Mouse (Mus musculus): ENCODE results near the gene Trip12.

Gene Trip12

GRCm38 (mm10) chr1:84795335-84795734 is 45.0 kb downstream of the Trip12 start:
- no peak for DNase-seq (ENCODE audit: low read depth, low spot score)

DNA sequence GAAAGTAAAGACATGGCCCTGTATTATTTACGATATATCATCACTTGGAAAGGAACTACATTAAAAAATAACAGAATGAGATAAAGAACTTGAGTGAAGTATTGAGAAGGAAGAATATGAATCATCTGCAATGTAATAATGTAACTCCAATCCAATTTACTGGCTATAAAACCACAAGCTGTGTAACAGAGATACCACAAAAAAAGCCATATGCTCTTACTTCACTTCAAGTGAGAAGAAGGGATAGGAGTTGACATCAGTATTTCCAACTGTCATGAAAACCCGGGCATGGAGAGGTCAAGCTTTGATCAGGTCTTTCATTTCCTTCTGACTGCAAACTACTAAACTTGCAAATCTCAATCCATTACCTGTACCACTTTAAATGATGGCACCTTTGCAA is 48.9 kb downstream of the Trip12 start:
- DNase-seq (ENCODE audit: low read depth, low spot score) = no peak

DNA sequence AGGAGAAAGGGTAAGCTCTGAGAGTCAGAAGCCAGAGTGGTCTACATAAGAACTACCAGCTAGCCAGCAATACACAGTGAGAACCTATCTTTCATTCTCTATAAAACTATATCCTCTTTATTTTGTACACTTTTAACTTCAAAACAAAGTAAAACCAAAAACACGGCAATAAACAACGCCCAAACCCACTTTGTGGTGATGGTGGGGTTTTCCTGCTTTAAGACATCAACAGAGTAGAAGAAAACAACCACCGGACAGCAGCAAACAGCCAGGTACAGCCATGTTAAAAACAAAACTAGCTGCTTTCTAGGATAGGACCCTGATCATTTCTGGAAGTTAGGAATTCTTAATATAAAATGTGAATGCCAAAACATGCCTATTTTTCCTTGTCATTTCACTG is 59.7 kb downstream of the Trip12 start:
- DNase-seq (ENCODE audit: low read depth, low spot score) = no peak

DNA sequence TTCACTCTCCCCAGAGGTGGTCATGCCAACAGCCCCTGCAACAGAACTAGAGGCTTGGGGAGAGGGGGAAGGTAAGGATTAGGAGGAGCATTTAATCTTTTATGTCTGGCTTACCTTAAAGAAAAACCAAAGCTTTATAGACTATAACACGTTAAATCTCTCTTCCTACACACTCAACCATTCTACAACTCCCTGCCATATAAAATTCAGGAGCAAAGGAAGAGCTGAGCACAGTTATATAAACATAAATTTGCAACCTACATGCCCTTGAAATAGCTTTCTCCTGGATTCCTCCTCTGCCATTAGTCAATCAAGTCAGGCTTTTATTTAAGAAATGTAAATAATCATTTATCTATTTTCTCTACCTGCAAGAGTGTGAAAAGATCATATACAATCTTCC is 62.9 kb downstream of the Trip12 start:
- DNase-seq (ENCODE audit: low read depth, low spot score) = no peak

GRCm38 (mm10) chr1:84758843-84759242 is 81.5 kb downstream of the Trip12 start:
- no peak for DNase-seq (ENCODE audit: low read depth, low spot score)

GRCm38 (mm10) chr1:84742156-84742555 is 98.2 kb downstream of the Trip12 start:
- DNase-seq (ENCODE audit: low read depth, low spot score) = no peak

- DNase-seq (ENCODE audit: low read depth, low spot score) = no peak
These were observed 100.2 kb downstream of the Trip12 start for GRCm38 (mm10) chr1:84740080-84740479.

GRCm38 (mm10) chr1:84737097-84737496 is 103.2 kb downstream of the Trip12 start:
- no peak for DNase-seq (ENCODE audit: low read depth, low spot score)

DNA sequence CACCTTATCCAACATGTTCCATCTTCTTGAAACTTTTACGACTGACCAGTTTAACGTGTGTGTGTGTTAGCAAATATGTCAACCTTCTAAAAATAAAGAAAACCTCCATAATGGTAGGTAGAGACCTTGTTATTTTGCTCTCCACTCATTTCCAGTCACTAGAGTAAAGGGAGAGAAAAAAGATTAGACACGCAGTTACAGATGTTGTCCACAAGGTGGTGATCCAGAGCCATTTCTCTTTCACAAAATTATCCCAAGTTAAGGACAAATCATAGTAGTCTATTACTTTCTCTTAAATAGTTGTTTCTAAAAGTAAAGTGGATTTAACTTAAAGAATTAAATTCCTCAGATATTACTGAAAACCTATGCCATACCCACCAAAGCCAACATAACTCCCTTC is 106.5 kb downstream of the Trip12 start:
- DNase-seq (ENCODE audit: low read depth, low spot score) = peak; percentile 8

GRCm38 (mm10) chr1:84731763-84732162 is 108.6 kb downstream of the Trip12 start:
- DNase-seq (ENCODE audit: low read depth, low spot score) = no peak

GRCm38 (mm10) chr1:84722841-84723240 is 117.5 kb downstream of the Trip12 start:
- DNase-seq (ENCODE audit: low read depth, low spot score) = no peak

DNA sequence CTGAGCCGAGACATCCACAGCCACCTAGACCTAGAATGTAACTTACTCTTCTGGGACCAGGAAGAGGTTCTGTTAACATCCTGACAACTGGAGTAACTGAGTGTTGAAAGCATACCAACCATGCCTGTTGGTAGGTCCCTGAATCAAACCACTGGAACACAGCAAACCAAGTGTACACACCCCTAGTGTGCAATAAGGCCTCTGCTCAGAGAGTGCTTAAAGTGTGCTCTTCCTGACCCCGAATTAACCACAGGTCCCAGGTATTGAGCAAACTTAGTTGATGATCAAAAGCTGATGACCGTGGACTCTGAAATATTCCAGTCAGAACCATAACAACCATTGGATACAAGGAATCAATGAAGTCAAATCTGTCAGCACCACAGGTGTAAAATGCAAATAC is 117.9 kb downstream of the Trip12 start:
- DNase-seq (ENCODE audit: low read depth, low spot score) = no peak

GRCm38 (mm10) chr1:84721942-84722341 is 118.4 kb downstream of the Trip12 start:
- DNase-seq (ENCODE audit: low read depth, low spot score) = no peak

DNA sequence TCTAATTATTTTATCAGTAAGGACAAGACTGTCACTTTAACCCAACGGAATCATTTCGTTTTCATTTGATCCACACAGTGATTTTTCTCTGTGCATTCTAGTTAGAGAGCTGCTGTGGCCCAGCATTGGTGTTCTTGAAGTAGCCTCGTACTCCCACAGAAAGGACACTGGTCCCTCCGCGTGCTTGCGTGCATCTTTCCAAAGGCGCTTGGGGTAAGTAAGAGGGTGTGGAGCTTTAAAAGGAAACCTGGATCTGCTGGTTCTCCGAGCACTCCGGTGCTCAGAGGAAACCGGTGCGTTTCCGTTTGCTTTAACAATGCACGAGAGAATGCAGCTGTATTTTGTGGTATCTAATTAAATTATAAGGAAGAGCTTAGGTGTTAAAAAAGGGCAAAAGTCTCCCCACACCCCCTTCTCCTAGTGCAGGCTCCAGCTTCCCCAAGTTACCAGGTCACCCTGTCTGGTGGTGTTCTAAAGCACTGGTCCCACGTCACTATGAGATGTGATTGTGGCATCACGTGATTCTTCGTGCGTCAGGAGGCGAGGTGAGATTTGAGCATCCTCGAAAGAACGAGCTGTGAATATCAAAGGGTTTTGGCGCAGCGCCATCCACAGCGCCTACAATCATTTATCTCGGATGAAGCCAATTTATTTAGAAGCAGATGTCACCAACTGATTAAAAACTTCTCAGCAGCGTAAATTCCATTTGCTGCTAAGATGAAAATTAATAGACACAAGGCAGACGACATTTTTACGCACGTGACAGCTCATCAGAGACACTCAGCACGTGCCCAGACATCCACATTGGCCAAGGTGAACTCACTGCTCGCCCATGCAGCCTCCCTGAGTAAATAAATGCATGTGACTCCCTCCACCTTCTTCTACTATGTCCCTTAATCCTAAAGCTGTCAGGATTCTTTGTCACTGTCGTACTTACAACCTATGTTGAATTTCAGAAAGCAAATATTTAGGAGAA is 130.2 kb downstream of the Trip12 start:
- peak; percentile 77 for DNase-seq (ENCODE audit: low read depth, low spot score)

DNA sequence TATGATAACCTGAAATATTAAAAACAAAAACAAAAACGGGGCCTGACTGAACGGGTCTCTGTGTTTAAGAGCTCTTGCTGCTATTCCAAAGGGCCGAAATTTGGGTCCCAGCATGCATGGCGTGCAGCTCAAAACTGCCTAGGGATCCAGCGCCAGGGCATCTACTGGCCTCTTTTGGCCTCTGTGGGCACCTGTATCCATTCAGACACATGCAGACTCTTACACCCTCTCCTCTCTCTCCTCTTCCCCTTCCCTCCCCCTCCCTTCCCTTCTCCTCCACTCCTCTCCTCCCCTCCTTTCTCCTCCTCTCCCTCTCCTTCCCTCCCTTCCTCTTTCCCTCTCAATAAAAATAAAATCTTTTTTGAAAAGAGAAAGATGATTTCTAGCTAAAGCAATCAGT is 130.9 kb downstream of the Trip12 start:
- DNase-seq (ENCODE audit: low read depth, low spot score) = no peak

DNA sequence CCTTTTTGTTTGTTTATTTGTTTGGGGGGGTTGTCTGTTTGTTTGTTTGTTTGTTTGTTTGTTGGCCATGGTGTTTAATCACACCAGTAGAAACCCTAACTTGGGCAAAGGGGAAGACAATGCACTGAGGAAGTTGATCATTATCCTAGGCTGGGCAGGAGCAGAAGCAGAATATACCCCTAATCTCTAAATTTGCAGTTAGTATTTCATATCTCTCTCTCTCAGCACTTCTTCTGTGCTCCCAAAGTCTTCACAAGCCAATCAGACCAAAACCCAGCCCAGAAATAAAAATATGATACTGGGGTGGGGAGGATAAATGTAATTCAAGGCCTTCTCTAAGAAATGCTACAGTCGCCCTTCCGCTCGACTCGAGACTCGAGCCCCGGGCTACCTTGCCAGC is 140.1 kb downstream of the Trip12 start:
- DNase-seq (ENCODE audit: low read depth, low spot score) = no peak

DNA sequence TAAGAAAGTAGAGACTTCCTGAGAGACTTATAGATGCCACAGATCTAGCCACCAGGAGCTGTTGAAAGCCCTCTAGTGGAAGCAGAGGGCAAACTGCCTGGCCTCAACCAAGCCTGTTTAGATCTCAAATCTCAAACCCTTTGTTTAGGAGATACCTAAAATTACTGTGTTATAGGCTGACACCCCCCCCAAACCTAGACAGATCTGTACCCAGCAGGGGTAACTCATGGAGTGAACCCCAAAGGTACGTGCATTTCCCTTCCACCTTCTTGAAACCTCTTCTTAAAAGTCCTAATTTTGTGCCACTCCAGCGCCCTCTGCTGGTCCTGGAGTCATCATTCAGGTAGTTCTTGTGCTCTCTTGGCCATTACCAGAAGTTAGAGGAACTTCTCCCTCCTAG is 143.2 kb downstream of the Trip12 start:
- DNase-seq (ENCODE audit: low read depth, low spot score) = no peak

DNA sequence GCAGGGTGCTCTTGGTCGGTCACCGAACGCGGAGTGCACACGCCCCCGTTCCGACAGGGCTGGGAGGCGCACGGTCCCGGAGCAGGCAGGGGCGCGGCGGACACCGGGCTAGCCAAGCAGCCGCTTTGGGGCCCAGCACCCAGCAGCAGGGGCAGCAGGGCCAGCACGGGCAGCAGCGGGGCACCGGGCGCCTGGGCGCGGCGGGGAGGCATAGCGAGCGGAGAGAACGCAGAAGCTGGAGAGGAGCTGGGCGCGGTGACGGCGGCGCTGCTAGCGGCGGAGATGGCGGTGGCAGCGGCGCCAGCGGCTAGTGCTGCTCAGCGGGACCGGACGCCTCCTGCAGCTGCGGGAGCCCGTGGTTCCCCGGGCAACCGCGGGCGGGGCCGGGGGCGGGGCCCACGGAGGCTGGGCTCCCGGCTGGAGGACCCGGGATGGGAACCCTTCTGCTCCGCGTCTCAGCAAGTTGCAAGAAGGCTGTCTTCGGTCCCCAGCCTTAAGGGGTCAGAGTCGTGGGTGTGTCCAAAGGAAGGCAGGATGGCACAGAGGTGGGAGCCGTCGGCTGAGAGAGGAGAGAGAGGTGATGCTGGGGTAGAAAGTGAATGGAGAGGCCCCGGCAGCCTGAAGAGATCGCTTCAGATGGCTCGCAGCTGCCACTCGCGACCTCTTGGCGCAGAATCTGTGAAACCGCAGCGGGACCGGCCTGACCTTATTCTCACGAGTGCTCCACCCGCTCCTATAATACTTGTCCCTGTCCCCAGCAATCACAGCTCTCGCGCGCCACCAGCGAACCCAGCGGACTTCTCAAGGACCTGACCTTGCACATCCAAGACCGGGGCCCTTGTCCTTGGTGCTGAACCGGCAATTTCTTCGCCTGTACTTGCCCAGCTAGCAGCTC is 144.6 kb downstream of the Trip12 start, which contains the start of gene Dner:
Gene Dner (minus strand): TSS at position 705 of the 895 bp plus-strand sequence.
- DNase-seq (ENCODE audit: low read depth, low spot score) = no peak

- DNase-seq (ENCODE audit: low read depth, low spot score) = no peak
These were observed 145.4 kb downstream of the Trip12 start for GRCm38 (mm10) chr1:84694688-84695474.

DNA sequence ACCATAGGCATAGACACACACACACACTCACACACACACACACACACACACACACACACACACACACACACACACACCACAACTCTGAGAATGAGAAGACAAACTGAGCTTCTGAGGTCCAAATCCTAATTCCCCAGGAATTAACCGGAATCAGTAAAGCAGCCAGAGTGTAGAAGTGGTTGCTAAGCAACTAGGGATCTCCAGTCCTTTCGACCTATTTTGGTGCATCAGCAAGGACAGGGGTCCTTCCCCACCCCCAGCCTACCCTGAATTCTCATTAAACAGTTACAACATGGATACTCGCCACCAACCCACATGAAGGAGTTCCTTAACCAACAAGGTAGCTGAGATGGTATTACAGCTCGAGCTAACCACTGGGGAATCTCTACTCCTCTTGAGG is 162.4 kb downstream of the Trip12 start:
- no peak for DNase-seq (ENCODE audit: low read depth, low spot score)

Measured in brain, embryonic 18.5 days (tissue).